Mouse (Mus musculus): ENCODE measurements around the gene Zc3h4. TPM values are rescaled to one million over a fixed set of nuclear protein-coding genes. Genes with fewer than 3 reads are reported as not detected.

Zc3h4 gene
- total and polyA plus RNA-seq, 3 experiments = 32.9 to 71.8 (median 59.4) TPM

GRCm38 (mm10) chr7:16411100-16411499 is 10.4 kb downstream of the Zc3h4 start:
- Histone ChIP-seq H3K4me3 (ENCODE audit: control insufficient read depth in 1 of 2, insufficient read depth in 1 of 2, low read depth in 2 of 2, low read length in 2 of 2) (no peak overlapping the region), H3K27me3 (ENCODE audit: control insufficient read depth in 1 of 2, insufficient read depth in 2 of 2, low read length in 2 of 2) (no peaks in the 10 kb centered on the region), H3K9ac (ENCODE audit: control insufficient read depth, low read depth, low read length, poor library complexity, severe bottlenecking) (no peak overlapping the region), H3K27ac (ENCODE audit: control insufficient read depth, low read depth, low read length) (no peak overlapping the region), H3K79me2 (ENCODE audit: control insufficient read depth, insufficient read depth, low read length, poor library complexity) (peaks cover 9% of the 10 kb centered on the region), H3K36me3 (ENCODE audit: control insufficient read depth in 1 of 2, insufficient read depth in 2 of 2, low read length in 2 of 2) (peaks cover under 1 to 7% of the 10 kb centered on the region in 2 experiments; a peak in 3 of 4 replicates), H3K9me3 (replicated peaks; ENCODE audit: insufficient read depth, low read length) (no peaks in the 10 kb centered on the region), H3K4me1 (ENCODE audit: control insufficient read depth in 1 of 2, insufficient read depth in 2 of 2, low read length in 2 of 2) (peaks cover 3 to 16% of the 10 kb centered on the region in 2 experiments; a peak in 3 of 4 replicates)
- DNase-seq (ENCODE audit: low read depth, low spot score) = no peak
- TF ChIP-seq MYB (IDR thresholded peaks at IDR 0.05; ENCODE audit: low read depth, low read length) (no peak), CHD1 (IDR thresholded peaks at IDR 0.05; ENCODE audit: low read depth, low read length) (no peak), POLR2A (IDR thresholded peaks at IDR 0.05; ENCODE audit: control insufficient read depth in 1 of 2, insufficient read depth in 1 of 2, low read depth in 1 of 2, low read length in 2 of 2, poor library complexity in 1 of 2) (no peak), MAFK (IDR thresholded peaks at IDR 0.05; ENCODE audit: borderline replicate concordance, low read depth, low read length) (no peak), UBTF (IDR thresholded peaks at IDR 0.05; ENCODE audit: borderline replicate concordance, insufficient read depth, low read depth, low read length) (no peak), E2F4 (IDR thresholded peaks at IDR 0.05; ENCODE audit: borderline replicate concordance, low read depth, low read length) (no peak), POLR2AphosphoS5 (IDR thresholded peaks at IDR 0.05; ENCODE audit: borderline replicate concordance, low read depth, low read length) (no peak), EP300 (IDR thresholded peaks at IDR 0.05; ENCODE audit: low read depth in 1 of 2, low read length in 2 of 2) (no peak), KAT2A (conservative IDR thresholded peaks at IDR 0.05; ENCODE audit: low read depth, low read length) (no peak), RAD21 (IDR thresholded peaks at IDR 0.05; ENCODE audit: low read depth, low read length) (no peak), RCOR1 (IDR thresholded peaks at IDR 0.05; ENCODE audit: low read depth, low read length) (no peak), USF1 (IDR thresholded peaks at IDR 0.05; ENCODE audit: low read depth, low read length) (no peak), MEF2A (IDR thresholded peaks at IDR 0.05; ENCODE audit: extremely low read depth, insufficient replicate concordance, low read depth, low read length, poor library complexity, severe bottlenecking) (no peak), HCFC1 (IDR thresholded peaks at IDR 0.05; ENCODE audit: low read depth, low read length) (no peak), CTCF (IDR thresholded peaks at IDR 0.05 in 2 of 3, conservative IDR thresholded peaks at IDR 0.05 in 1 of 3; ENCODE audit: control insufficient read depth in 1 of 3, insufficient read depth in 1 of 3, low read depth in 2 of 3, low read length in 3 of 3, poor library complexity in 1 of 3, severe bottlenecking in 1 of 3) (no peak), MYC (IDR thresholded peaks at IDR 0.05; ENCODE audit: low read depth, low read length) (no peak), ZNF384 (IDR thresholded peaks at IDR 0.05; ENCODE audit: low read depth, low read length) (no peak), BHLHE40 (IDR thresholded peaks at IDR 0.05; ENCODE audit: borderline replicate concordance, low read depth, low read length) (no peak)

GRCm38 (mm10) chr7:16412220-16412896 is 11.6 kb downstream of the Zc3h4 start:
- Histone ChIP-seq H3K9me3 (replicated peaks; ENCODE audit: insufficient read depth, low read length) (no peaks in the 10 kb centered on the region), H3K27ac (ENCODE audit: control insufficient read depth, low read depth, low read length) (no peak overlapping the region), H3K4me3 (ENCODE audit: control insufficient read depth in 1 of 2, insufficient read depth in 1 of 2, low read depth in 2 of 2, low read length in 2 of 2) (no peak overlapping the region), H3K4me1 (ENCODE audit: control insufficient read depth in 1 of 2, insufficient read depth in 2 of 2, low read length in 2 of 2) (peaks cover 0 to 5% of the 10 kb centered on the region in 2 experiments; a peak in 1 of 4 replicates), H3K79me2 (ENCODE audit: control insufficient read depth, insufficient read depth, low read length, poor library complexity) (peaks cover 2% of the 10 kb centered on the region), H3K27me3 (ENCODE audit: control insufficient read depth in 1 of 2, insufficient read depth in 2 of 2, low read length in 2 of 2) (no peaks in the 10 kb centered on the region), H3K9ac (ENCODE audit: control insufficient read depth, low read depth, low read length, poor library complexity, severe bottlenecking) (no peak overlapping the region), H3K36me3 (ENCODE audit: control insufficient read depth in 1 of 2, insufficient read depth in 2 of 2, low read length in 2 of 2) (peaks cover 0 to 5% of the 10 kb centered on the region in 2 experiments; a peak in 2 of 4 replicates)
- DNase-seq (ENCODE audit: low read depth, low spot score) = no peak
- TF ChIP-seq TCF12 (IDR thresholded peaks at IDR 0.05; ENCODE audit: low read depth, low read length) = no peak
- no peak for TF ChIP-seq SIN3A (IDR thresholded peaks at IDR 0.05; ENCODE audit: low read length)
- no peak for TF ChIP-seq MAZ (IDR thresholded peaks at IDR 0.05; ENCODE audit: low read depth, low read length)
- no peak for TF ChIP-seq ZMIZ1 (IDR thresholded peaks at IDR 0.05; ENCODE audit: low read depth, low read length)
- TF ChIP-seq ZNF384 (IDR thresholded peaks at IDR 0.05; ENCODE audit: low read depth, low read length) = no peak
- no peak for TF ChIP-seq MAFK (IDR thresholded peaks at IDR 0.05; ENCODE audit: borderline replicate concordance, low read depth, low read length)
- no peak for TF ChIP-seq GATA1 (IDR thresholded peaks at IDR 0.05; ENCODE audit: low read depth, low read length)
- TF ChIP-seq RAD21 (IDR thresholded peaks at IDR 0.05; ENCODE audit: low read depth, low read length) = no peak
- TF ChIP-seq MAX (IDR thresholded peaks at IDR 0.05; ENCODE audit: low read length) = no peak
- no peak for TF ChIP-seq ELF1 (IDR thresholded peaks at IDR 0.05; ENCODE audit: low read depth, low read length)
- no peak for TF ChIP-seq CTCF (IDR thresholded peaks at IDR 0.05 in 2 of 3, conservative IDR thresholded peaks at IDR 0.05 in 1 of 3; ENCODE audit: control insufficient read depth in 1 of 3, insufficient read depth in 1 of 3, low read depth in 2 of 3, low read length in 3 of 3, poor library complexity in 1 of 3, severe bottlenecking in 1 of 3)
- TF ChIP-seq USF1 (IDR thresholded peaks at IDR 0.05; ENCODE audit: low read depth, low read length) = no peak
- no peak for TF ChIP-seq EP300 (IDR thresholded peaks at IDR 0.05; ENCODE audit: low read depth in 1 of 2, low read length in 2 of 2)
- no peak for TF ChIP-seq CHD2 (IDR thresholded peaks at IDR 0.05; ENCODE audit: low read length)
- no peak for TF ChIP-seq MXI1 (IDR thresholded peaks at IDR 0.05; ENCODE audit: low read depth, low read length)
- no peak for TF ChIP-seq MYC (IDR thresholded peaks at IDR 0.05; ENCODE audit: low read depth, low read length)
- TF ChIP-seq MEF2A (IDR thresholded peaks at IDR 0.05; ENCODE audit: extremely low read depth, insufficient replicate concordance, low read depth, low read length, poor library complexity, severe bottlenecking) = no peak
- TF ChIP-seq ZKSCAN1 (IDR thresholded peaks at IDR 0.05; ENCODE audit: low read depth, low read length) = no peak
